Mouse (Mus musculus) midbrain, embryonic 13.5 days (tissue): ENCODE results near the gene Tbx21. TPM values are rescaled to one million over a fixed set of nuclear protein-coding genes. Genes with fewer than 3 reads are reported as not detected.

Source experiments
- ATAC-seq: fragments of 200-750 bp; cut with Nextera tagmentation; 2 replicates; pipeline ENCODE4 v1.8.0; 2017; ENCODE audit warnings: mild to moderate bottlenecking, moderate TSS enrichment, moderate library complexity
- H3K27ac ChIP-seq: fragments of 300-500 bp; sonication (generic); 2 replicates; pipeline ENCODE4 v1.5.1; 2015; ENCODE audit warnings: inconsistent platforms, mild to moderate bottlenecking, moderate library complexity
- H3K27me3 ChIP-seq: fragments of 300-500 bp; sonication (generic); 2 replicates; pipeline ENCODE4 v1.6.1; 2015; ENCODE audit warnings: mild to moderate bottlenecking, inconsistent platforms
- H3K36me3 ChIP-seq: fragments of 300-500 bp; sonication (generic); 2 replicates; pipeline ENCODE4 v1.6.1; 2015; ENCODE audit warnings: mild to moderate bottlenecking, inconsistent platforms
- H3K4me1 ChIP-seq: fragments of 300-500 bp; sonication (generic); replicated peaks from 2 replicates; pipeline ENCODE4 v1.6.1; 2015; ENCODE audit warnings: inconsistent platforms
- H3K4me2 ChIP-seq: fragments of 300-500 bp; sonication (generic); replicated peaks from 2 replicates; pipeline ENCODE4 v1.6.1; 2015; ENCODE audit warnings: moderate library complexity, mild to moderate bottlenecking, inconsistent platforms
- H3K4me3 ChIP-seq: fragments of 300-500 bp; sonication (generic); replicated peaks from 2 replicates; pipeline ENCODE4 v1.5.1; 2015; ENCODE audit warnings: mild to moderate bottlenecking, inconsistent platforms
- H3K9ac ChIP-seq: fragments of 300-500 bp; sonication (generic); replicated peaks from 2 replicates; pipeline ENCODE4 v1.6.1; 2015; ENCODE audit warnings: mild to moderate bottlenecking, inconsistent platforms
- H3K9me3 ChIP-seq: fragments of 300-500 bp; sonication (generic); 2 replicates; pipeline ENCODE4 v1.6.1; 2016; ENCODE audit warnings: mild to moderate bottlenecking, inconsistent platforms
- WGBS: fragments of 180-500 bp; shearing (Covaris S2); methylation state at CpG from one replicate; pipeline ENCODE4 v1.1.7; 2015; 5-methylcytosine and 5-hydroxymethylcytosine counted together
- microRNA-seq: library from miRNA; unstranded; fragments of <30 nt; microRNA quantifications from one replicate; pipeline ENCODE4, GENCODE M21; 2016
- polyA plus RNA-seq: library from polyadenylated mRNA; unstranded; fragments of >200 nt; fragmentation: Nextera tagmentation; extraction: Ambion mirVana; gene quantifications from 2 replicates; pipeline ENCODE4 v1.2.1, GENCODE M21; 2015

Tbx21 gene
- polyA plus RNA-seq, 1 experiment from 2014 or later = 0.16 TPM

DNA sequence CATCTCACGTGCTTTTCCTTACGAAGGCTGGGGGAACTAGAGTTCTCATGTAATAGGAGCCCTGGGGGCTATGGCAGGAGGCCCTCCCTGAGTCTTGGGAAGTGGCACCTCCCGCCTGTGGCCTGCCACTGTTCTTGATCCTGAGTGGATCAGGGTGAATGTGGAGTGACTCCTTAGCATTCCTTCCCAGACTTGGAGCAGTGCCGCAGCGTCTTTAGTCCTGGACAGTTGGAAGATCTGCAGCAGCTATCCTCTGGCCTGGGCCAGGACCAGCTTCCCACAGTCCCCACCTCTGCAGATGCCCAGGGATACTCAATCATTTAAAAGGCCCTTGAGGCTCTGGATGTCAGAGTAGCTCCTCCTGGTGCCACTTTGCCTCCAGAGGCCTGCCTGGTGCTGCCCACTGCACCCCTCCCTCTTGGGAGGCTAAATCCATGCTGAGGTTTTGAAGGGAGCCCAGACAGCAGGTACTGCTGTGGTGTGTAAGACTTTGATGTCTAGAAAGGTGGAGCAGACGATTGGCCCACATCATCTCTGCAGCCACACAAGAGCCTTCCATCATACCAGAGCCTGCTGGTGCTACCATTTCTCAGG lies 65.5 kb downstream of the Tbx21 start:
- Histone ChIP-seq H3K9me3 (no peaks in the 10 kb centered on the region), H3K27me3 (no peaks in the 10 kb centered on the region), H3K36me3 (peaks cover 34% of the 10 kb centered on the region), H3K9ac (no peak overlapping the region), H3K4me3 (no peak overlapping the region), H3K4me2 (no peak overlapping the region), H3K27ac (no peak overlapping the region; the same call in 1 of the 2 replicates), H3K4me1 (peaks cover 30% of the 10 kb centered on the region)
- 78% methylated on average over 6 of the region's 6 CpGs for WGBS
- ATAC-seq = no peak

DNA sequence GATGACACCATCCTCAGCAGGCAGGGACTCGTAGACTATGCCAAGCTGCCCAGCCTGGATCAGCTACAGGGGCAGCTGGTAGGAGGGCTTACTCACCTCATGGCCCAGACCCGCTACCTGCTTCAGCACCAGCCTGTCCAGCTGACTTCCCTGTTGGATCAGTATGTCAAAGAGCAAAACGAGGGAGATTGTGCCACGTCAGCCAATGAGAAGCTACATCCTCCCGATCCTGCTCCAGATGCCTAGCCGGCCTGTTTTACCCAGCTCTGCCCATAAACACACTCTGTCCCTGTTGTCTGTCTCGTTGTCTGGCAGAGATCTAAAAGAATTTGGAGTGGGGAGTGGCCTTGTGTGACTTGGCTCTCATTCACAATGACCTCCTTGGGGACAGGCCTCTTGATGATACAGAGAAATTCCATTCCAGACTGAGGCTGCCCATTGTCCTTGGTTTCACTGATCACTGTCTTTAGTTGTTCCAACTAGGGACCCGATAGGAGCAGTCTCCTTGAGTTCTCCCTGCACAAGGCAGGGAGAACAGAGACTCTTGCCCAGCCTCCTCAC lies 67.0 kb downstream of the Tbx21 start:
- Histone ChIP-seq H3K36me3 (peaks cover 26% of the 10 kb centered on the region), H3K4me2 (no peak overlapping the region), H3K27ac (no peak overlapping the region), H3K4me1 (peaks cover 30% of the 10 kb centered on the region), H3K9ac (no peak overlapping the region), H3K4me3 (no peak overlapping the region), H3K27me3 (no peaks in the 10 kb centered on the region), H3K9me3 (no peaks in the 10 kb centered on the region)
- WGBS = 86% methylated on average over 8 of the region's 8 CpGs
- ATAC-seq = no peak

Small RNAs within 50 kb of the gene (microRNA-seq; reads per million reads assigned to microRNA genes)
- not detected for gene Mir7235
- 1.0 reads per million for gene Mir8103

Other genes with a start within 250 kb of the Tbx21 start
- 103 and 104 TPM in 2 replicates for gene Cdk5rap3, start 198.8 kb downstream of the Tbx21 start, polyA plus RNA-seq
- gene Prr15l, start 187.2 kb downstream of the Tbx21 start, polyA plus RNA-seq = 0.10 TPM in 1 of 2 replicates, not detected in the other
- gene Pnpo, start 171.3 kb downstream of the Tbx21 start, polyA plus RNA-seq = 18.2 and 18.3 TPM in 2 replicates
- 18.5 and 19.6 TPM in 2 replicates for gene Sp2, start 132.4 kb downstream of the Tbx21 start, polyA plus RNA-seq
- gene Sp6, start 101.9 kb downstream of the Tbx21 start, polyA plus RNA-seq = 0.07 and 0.13 TPM in 2 replicates
- 18.4 and 18.6 TPM in 2 replicates for gene Scrn2, start 85.4 kb downstream of the Tbx21 start, polyA plus RNA-seq
- 2.5 and 3.2 TPM in 2 replicates for gene Lrrc46, start 73.9 kb downstream of the Tbx21 start, polyA plus RNA-seq
- gene Mrpl10, start 73.8 kb downstream of the Tbx21 start, polyA plus RNA-seq = 58.2 and 62.0 TPM in 2 replicates
- 11.3 and 11.8 TPM in 2 replicates for gene Osbpl7, start 64.7 kb downstream of the Tbx21 start, polyA plus RNA-seq
- 5.6 and 6.7 TPM in 2 replicates for gene Tbkbp1, start 36.2 kb upstream of the Tbx21 start, polyA plus RNA-seq
- gene Kpnb1, start 72.5 kb upstream of the Tbx21 start, polyA plus RNA-seq = 43.0 and 47.3 TPM in 2 replicates
- 146 and 156 TPM in 2 replicates for gene Npepps, start 165.3 kb upstream of the Tbx21 start, polyA plus RNA-seq
- gene Mrpl45, start 200.4 kb upstream of the Tbx21 start, polyA plus RNA-seq = 39.6 and 46.4 TPM in 2 replicates
- gene Gpr179, start 236.7 kb upstream of the Tbx21 start, polyA plus RNA-seq = 0.39 and 0.48 TPM in 2 replicates
- 8.8 and 9.4 TPM in 2 replicates for gene Socs7, start 247.2 kb upstream of the Tbx21 start, polyA plus RNA-seq